Mouse (Mus musculus) inflammation-experienced regulatory T-cells, adult 6 months (primary cell): ENCODE results near the gene Lrrc4c. TPM values are rescaled to one million over a fixed set of nuclear protein-coding genes. Genes with fewer than 3 reads are reported as not detected.

Experiments
- ATAC-seq: one replicate; pipeline ENCODE4 v1.8.0; 2017
- polyA plus RNA-seq, 3 experiments: library from polyadenylated mRNA; unstranded; fragments of 100-300 nt; shearing (Covaris generic); gene quantifications; one replicate each; pipeline ENCODE4 v1.2.1; 2017

The Lrrc4c gene
- polyA plus RNA-seq, 3 experiments from 2014 or later = 0.16 TPM; not detected in 2

DNA sequence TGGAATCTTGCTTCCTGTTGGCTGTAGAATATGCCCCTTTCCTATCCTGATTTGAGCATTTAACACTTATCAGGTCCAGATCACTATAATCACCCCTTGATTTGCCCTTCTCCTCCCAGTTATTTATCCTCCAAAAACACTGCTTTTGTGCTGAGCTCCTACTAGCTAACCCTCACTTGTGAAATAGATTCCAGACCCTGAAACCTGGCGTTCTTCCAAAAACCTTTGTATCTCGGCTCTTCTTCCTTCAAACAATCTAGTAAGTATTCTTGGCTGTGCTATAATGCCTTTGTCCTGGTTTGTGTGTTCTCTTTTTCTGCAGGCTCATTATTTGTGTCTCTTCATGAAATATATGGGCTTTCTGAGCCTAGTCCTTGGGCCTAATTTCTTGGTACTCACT is 1167.6 kb downstream of the Lrrc4c start:
- no peak for ATAC-seq

DNA sequence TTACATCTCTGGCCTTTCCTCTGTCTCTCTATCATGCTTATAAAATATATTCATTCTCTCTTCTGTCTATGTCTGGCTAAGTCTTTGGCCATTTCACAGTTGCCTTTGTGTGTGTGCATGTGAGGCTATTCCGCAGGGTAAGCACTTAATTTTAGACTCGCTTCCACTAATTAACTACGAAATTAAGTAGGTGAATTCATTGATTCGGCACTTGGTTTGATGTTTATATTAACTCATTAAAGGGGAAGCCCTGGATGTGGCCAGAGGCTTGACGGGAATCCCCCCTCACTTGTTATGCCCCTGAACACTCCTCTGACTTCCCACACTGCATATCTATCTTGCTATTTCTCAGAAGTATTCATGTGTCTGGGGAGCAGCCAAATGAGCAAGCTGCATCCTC is 1169.6 kb downstream of the Lrrc4c start:
- no peak for ATAC-seq

GRCm38 (mm10) chr2:97497069-97497468 is 1179.1 kb downstream of the Lrrc4c start:
- ATAC-seq = no peak

- no peak for ATAC-seq
Observed at GRCm38 (mm10) chr2:97502501-97502900, 1184.5 kb downstream of the Lrrc4c start.

GRCm38 (mm10) chr2:97504902-97505301 is 1186.9 kb downstream of the Lrrc4c start:
- no peak for ATAC-seq

GRCm38 (mm10) chr2:97524256-97524922 is 1206.4 kb downstream of the Lrrc4c start:
- ATAC-seq = no peak

DNA sequence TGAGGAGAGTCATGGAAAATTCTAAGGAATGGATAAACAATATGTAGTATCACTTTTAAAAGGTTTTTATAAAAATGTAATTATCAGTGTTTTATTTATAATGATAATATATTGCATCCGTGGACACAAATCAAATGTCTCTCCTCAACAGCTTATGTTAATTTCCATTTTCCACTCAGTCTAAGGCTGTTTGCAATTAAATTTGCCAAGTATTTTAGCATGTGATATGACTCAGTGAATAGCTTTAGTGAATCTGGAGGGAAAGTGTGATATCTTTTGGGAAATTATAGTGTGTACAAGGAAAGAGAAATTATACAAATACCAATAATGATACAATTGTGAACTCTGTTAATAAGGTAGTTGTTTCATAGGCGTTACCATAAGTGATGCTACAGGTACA is 1207.1 kb downstream of the Lrrc4c start:
- ATAC-seq = no peak

DNA sequence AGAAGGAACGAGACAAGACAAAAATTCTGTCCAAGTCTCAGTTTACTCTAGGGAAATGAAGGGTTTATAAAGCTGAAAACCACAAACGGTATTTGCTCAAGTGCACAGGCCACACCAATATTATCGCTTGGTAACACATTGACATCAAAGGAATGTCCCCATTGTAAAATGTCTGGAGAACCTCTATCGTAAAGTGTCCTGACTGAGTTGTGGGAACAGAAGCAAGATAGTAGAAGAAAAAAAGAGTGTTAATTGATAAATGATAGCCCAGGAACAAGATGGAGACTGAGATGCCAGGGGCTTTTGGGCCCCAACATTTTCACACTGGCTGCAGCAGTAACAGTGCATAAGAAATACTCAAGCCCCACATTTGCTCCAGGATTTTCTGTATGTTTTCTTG is 1212.7 kb downstream of the Lrrc4c start:
- no peak for ATAC-seq

- no peak for ATAC-seq
Observed at GRCm38 (mm10) chr2:97543691-97544672, 1226.0 kb downstream of the Lrrc4c start.

DNA sequence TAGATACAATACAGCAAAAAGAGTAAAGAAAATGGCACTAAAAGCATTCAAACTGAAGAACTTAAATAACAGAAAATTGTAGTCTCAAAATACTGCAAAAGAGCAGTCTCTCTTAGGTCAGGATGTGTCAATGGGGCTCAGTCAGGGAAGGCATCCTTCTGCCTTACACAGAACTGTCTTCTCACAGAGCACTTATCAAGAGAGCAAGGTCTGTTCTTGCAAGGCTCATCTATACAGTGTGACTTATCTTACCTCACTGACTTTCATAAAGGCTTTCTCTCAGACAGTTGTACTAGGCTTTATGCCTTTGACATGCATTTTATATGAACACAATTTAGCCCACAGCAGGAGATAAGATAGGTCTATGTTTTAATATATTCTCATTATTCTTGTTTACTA is 1226.7 kb downstream of the Lrrc4c start:
- no peak for ATAC-seq

DNA sequence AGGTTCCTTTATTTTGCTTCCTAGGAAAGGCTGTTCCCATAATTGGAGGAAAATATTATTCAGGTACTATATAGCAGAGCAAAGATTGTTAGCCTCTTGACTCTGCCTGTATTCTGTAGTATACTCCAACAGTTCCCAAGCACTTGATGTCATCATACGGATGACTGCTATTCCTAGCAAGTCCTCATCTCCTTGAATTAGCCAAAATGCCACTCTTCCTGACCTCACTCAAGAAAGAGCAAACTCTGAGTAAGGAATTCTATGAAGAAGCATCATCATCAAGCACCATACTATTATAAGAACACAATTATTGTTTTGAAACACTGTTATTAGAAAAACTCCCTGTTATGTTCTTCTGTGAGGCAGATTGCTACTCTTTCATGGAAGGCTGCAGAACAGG is 1228.0 kb downstream of the Lrrc4c start:
- no peak for ATAC-seq

DNA sequence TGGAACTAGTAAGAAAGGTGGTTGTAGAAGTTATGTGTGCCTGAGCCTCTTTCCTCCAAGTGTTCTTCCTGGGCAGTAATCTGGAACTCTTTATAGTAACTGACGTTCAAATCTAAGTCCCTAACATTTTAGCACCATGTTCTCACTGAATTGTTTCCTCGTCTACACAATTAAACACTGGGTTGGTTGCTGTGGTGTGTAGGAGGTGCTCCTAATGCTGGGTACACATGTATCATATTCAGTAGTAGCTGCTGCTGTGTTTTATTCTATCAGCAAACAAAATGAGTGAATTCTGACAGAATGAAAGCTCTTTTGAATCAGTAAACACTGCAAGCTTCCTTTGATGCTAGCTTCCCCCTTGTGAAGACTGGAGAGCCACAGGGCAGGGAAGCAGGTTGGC is 1246.5 kb downstream of the Lrrc4c start:
- ATAC-seq = no peak

DNA sequence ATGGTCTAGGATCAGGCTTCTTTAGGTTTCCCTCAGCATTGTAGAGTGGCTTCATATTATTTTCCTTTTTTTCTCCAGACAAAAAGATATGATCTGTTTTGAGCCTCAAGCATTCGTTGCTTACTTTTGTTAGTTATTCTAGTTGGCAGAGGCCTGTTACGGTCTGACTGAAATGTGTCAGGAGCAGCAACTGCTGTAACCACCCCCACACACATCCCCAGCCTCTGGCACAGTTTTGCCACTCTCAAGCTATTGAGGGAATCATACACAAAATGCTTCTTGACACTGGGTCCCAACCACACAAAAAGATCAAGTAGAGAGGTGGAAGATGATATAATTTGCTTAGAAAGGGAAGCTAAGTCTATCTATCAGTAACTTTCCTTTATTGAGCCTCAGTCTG is 1251.0 kb downstream of the Lrrc4c start:
- no peak for ATAC-seq

DNA sequence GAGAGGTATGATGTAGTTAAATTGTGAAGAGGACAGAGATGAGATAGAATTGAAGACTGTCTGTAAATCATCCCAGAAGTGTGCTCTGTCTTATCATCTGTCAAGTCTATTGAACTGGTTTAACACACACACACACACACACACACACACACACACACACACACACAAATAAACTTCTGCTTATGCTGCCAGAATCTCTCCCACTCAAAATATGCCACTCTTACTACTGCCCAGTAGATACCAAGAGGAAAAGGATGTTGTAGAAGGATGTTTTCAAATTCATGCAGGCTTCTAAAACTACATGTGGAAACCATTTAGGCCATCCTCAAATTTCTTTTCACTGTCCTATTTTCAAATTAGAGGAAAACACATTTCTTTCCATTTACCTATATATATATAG is 1257.0 kb downstream of the Lrrc4c start:
- no peak for ATAC-seq

GRCm38 (mm10) chr2:97581132-97581531 is 1263.2 kb downstream of the Lrrc4c start:
- ATAC-seq = no peak

GRCm38 (mm10) chr2:97586322-97586721 is 1268.4 kb downstream of the Lrrc4c start:
- no peak for ATAC-seq

DNA sequence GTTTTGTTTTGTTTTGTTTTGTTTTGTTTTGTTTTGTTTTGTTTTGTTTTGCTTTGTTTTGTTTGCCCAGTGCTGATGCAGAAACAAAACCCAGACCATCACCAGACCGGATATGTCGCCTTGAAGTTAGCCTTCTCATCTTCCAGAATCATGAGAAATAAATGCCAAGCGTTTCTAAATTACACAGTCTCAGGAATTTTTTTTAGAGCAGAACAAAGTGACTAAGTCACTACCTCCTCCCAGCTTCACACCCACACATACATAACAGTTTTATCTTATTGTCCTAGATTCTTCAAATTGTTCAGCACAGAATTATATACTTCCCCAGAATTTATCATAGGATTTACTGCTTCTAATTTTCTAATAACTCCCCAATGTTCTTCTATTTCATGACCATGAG is 1272.6 kb downstream of the Lrrc4c start:
- ATAC-seq = no peak

DNA sequence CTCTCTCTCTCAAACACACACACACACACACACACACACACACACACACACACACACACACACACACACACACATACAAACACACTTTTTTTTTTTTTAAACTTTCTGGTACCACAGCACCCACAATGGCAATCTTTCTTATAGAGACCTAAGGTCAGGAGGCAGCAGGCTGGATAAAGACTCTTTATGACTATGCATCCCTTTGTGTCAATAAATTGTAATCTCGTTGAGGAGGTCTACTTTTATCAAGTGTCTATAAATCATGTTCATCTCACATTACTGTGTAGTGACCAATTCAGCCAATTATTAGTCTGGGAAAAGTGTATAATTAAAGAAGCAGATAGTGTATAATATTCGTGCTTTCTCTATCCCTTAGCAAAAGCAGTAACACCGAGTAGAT is 1286.2 kb downstream of the Lrrc4c start:
- ATAC-seq = no peak

DNA sequence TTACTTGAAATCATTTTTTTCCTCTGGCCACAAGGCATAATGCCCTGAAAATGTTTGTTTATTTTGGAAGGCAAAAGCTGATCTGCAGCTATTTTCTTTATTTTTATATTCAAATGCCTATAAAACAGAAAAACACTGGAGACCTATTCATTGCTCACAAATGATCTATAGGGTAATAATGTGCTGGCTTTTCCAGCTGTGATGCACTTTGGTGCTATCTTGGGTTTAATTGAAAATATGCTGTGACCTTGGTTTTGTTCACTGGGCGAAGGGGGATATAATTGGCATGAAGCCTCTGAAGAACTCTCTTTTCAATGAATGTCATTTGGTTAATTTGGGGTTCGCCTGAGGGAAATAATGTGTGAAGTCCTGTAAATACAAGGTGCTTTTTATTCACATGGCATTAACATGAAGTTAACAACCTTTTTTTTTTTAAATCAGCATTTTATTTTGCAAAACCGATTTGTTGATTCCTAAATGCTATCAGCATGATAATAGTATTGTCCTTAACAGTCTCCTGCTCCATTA is 1286.8 kb downstream of the Lrrc4c start:
- no peak for ATAC-seq

DNA sequence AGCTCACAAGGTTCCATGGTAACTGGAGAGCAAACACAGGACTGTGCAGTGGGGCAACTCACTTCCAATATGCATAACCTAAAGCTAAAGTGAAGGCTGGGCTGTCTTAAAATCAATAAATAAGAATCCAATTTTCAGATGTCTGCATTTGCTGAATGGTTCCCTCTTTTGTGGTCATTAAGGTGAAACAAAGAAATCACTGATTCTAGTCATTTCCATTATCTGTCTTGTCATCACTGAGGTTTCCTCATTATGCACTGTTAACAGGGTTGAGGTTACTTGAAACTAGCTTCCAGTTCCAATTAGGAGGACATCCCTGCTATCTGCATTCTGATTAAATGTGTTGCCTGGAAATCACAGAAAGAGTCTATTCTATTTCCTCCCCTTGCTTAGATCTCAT is 1291.5 kb downstream of the Lrrc4c start:
- no peak for ATAC-seq

GRCm38 (mm10) chr2:97610566-97610965 is 1292.6 kb downstream of the Lrrc4c start:
- ATAC-seq = no peak

- no peak for ATAC-seq
Observed at GRCm38 (mm10) chr2:97614724-97615123, 1296.8 kb downstream of the Lrrc4c start.

GRCm38 (mm10) chr2:97618589-97618988 is 1300.6 kb downstream of the Lrrc4c start:
- ATAC-seq = no peak

GRCm38 (mm10) chr2:97639941-97640340 is 1322.0 kb downstream of the Lrrc4c start:
- ATAC-seq = no peak
